Mouse (Mus musculus) liver, embryonic 16.5 days (tissue): Measurements from ENCODE around the gene Sf3b3. TPM values are rescaled to one million over a fixed set of nuclear protein-coding genes. Genes with fewer than 3 reads are reported as not detected.
"Not testable (repeated sequence)": the region's sequence is repeated elsewhere in the genome, so short reads cannot be mapped to it uniquely, and the experiment has no call there.

ENCODE experiments used
- ATAC-seq: fragments of 200-750 bp; cut with Nextera tagmentation; 2 replicates; pipeline ENCODE4 v1.8.0; 2017; ENCODE audit warnings: low read depth, mild to moderate bottlenecking, moderate number of reproducible peaks, moderate library complexity
- H3K27ac ChIP-seq: fragments of 300-500 bp; sonication (generic); 2 replicates; pipeline ENCODE4 v1.5.1; 2014; ENCODE audit warnings: mild to moderate bottlenecking, low read length
- H3K27me3 ChIP-seq: fragments of 300-500 bp; sonication (generic); 2 replicates; pipeline ENCODE4 v1.6.1; 2014; ENCODE audit warnings: low read depth, low read length, mixed read lengths; ENCODE audit not compliant: control insufficient read depth, insufficient read depth
- H3K36me3 ChIP-seq: fragments of 300-500 bp; sonication (generic); 2 replicates; pipeline ENCODE4 v1.6.1; 2014; ENCODE audit warnings: mild to moderate bottlenecking; ENCODE audit not compliant: control insufficient read depth, insufficient read depth
- H3K4me1 ChIP-seq: fragments of 300-500 bp; sonication (generic); 2 replicates; pipeline ENCODE4 v1.6.1; 2014; ENCODE audit warnings: low read depth, low read length, mixed read lengths; ENCODE audit not compliant: control insufficient read depth
- H3K4me2 ChIP-seq: fragments of 300-500 bp; sonication (generic); 2 replicates; pipeline ENCODE4 v1.6.1; 2014; ENCODE audit warnings: low read depth, low read length, mixed read lengths
- H3K4me3 ChIP-seq: fragments of 300-500 bp; sonication (generic); 2 replicates; pipeline ENCODE4 v1.5.1; 2014; ENCODE audit warnings: low read depth, mild to moderate bottlenecking, low read length
- H3K9ac ChIP-seq: fragments of 300-500 bp; sonication (generic); 2 replicates; pipeline ENCODE4 v1.6.1; 2014; ENCODE audit warnings: low read depth, low read length
- H3K9me3 ChIP-seq: fragments of 300-500 bp; sonication (generic); replicated peaks from 2 replicates; pipeline ENCODE4 v1.6.1; 2016; ENCODE audit warnings: low read length; ENCODE audit not compliant: control insufficient read depth
- WGBS: fragments of 180-500 bp; shearing (Covaris S2); extraction: QIAGEN DNeasy Blood & Tissue Kit; methylation state at CpG from one replicate; pipeline ENCODE4 v1.1.7; 2014; ENCODE audit not compliant: insufficient replicate concordance; 5-methylcytosine and 5-hydroxymethylcytosine counted together
- polyA plus RNA-seq: library from polyadenylated mRNA; unstranded; fragments of >200 nt; fragmentation: Nextera tagmentation; extraction: Ambion mirVana; gene quantifications from 2 replicates; pipeline ENCODE4 v1.2.1, GENCODE M21; 2015

Sf3b3 gene
- polyA plus RNA-seq, 1 experiment from 2014 or later: 56.5 TPM

GRCm38 (mm10) chr8:110791164-110791563 lies 55.4 kb downstream of the Sf3b3 start:
- no peaks in the 10 kb centered on the region for H3K36me3 ChIP-seq
- no peak overlapping the region for H3K4me3 ChIP-seq
- no peak overlapping the region for H3K4me2 ChIP-seq
- H3K9ac ChIP-seq: no peak overlapping the region
- no peak for ATAC-seq
- WGBS: 59% methylated on average over 10 of the region's 10 CpGs
- H3K27ac ChIP-seq: no peak overlapping the region
- no peaks in the 10 kb centered on the region for H3K27me3 ChIP-seq
- H3K9me3 ChIP-seq: no peaks in the 10 kb centered on the region
- no peaks in the 10 kb centered on the region for H3K4me1 ChIP-seq

GRCm38 (mm10) chr8:110790270-110790669 lies 56.3 kb downstream of the Sf3b3 start:
- Histone ChIP-seq H3K27me3 (no peaks in the 10 kb centered on the region), H3K9ac (no peak overlapping the region), H3K4me2 (no peak overlapping the region), H3K27ac (no peak overlapping the region), H3K9me3 (no peaks in the 10 kb centered on the region), H3K36me3 (no peaks in the 10 kb centered on the region), H3K4me3 (no peak overlapping the region), H3K4me1 (no peaks in the 10 kb centered on the region)
- WGBS: 28% methylated on average over 6 of the region's 6 CpGs
- no peak for ATAC-seq

DNA sequence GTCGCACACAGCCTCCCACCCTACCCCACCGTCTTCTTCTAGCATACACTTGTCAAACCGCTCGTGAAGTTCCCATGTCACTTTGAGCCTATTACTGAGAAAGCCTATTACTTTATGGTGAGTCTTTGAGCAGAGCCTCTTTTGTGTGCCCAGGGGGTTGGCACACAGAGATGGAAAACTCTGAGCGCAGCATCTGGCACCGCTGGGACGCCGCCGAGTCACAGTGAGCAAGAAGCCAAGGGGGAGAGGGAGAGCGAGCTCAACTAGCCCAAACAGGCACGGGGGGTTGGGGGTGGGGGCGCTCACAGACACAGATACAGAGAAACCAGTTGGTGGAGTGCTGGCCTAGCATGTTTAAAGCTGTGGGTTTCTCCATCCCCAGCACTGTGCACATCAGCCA lies 57.0 kb downstream of the Sf3b3 start:
- Histone ChIP-seq H3K4me2 (no peak overlapping the region), H3K27me3 (no peaks in the 10 kb centered on the region), H3K4me1 (no peaks in the 10 kb centered on the region), H3K27ac (no peak overlapping the region), H3K9me3 (no peaks in the 10 kb centered on the region), H3K9ac (no peak overlapping the region), H3K36me3 (no peaks in the 10 kb centered on the region), H3K4me3 (no peak overlapping the region)
- ATAC-seq: no peak
- WGBS: 51% methylated on average over 12 of the region's 12 CpGs

GRCm38 (mm10) chr8:110788981-110789380 lies 57.6 kb downstream of the Sf3b3 start:
- H3K4me1 ChIP-seq: no peaks in the 10 kb centered on the region
- H3K4me2 ChIP-seq: no peak overlapping the region
- no peak for ATAC-seq
- H3K36me3 ChIP-seq: no peaks in the 10 kb centered on the region
- no peaks in the 10 kb centered on the region for H3K27me3 ChIP-seq
- 51% methylated on average over 12 of the region's 12 CpGs for WGBS
- H3K27ac ChIP-seq: no peak overlapping the region
- H3K9me3 ChIP-seq: no peaks in the 10 kb centered on the region
- H3K9ac ChIP-seq: no peak overlapping the region
- H3K4me3 ChIP-seq: no peak overlapping the region

DNA sequence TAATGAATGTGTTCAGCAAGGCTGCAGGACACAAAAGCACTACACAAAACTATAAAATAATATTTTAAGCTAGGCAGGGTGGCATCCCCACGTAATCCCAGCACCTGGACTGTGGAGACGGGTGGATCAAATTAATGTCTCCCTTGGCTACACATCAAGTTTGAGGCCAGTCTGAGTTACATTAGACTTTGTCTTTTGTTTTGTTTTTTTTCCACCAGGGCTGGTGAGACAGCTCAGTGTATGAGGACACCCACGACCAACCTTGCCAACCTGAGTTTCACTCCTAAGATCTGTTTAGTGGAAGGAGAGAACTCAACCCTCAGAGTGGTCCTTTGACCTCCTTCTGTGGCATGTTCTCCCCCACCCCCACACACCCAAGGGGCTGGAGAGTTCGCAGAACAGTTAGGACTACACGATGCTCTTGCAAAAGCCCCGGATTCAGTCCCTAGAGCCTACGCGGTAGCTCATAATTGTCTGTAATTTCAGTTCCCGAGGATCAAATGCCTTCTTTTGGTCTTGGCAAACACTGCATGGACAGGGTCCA lies 59.1 kb downstream of the Sf3b3 start:
- WGBS: 72% methylated on average over 9 of the region's 9 CpGs
- no peaks in the 10 kb centered on the region for H3K36me3 ChIP-seq
- no peak overlapping the region for H3K4me2 ChIP-seq
- no peak overlapping the region for H3K4me3 ChIP-seq
- H3K4me1 ChIP-seq: no peaks in the 10 kb centered on the region
- H3K9me3 ChIP-seq: no peaks in the 10 kb centered on the region
- no peaks in the 10 kb centered on the region for H3K27me3 ChIP-seq
- H3K9ac ChIP-seq: no peak overlapping the region
- no peak for ATAC-seq
- H3K27ac ChIP-seq: no peak overlapping the region

GRCm38 (mm10) chr8:110786934-110787333 lies 59.7 kb downstream of the Sf3b3 start:
- no peak overlapping the region for H3K27ac ChIP-seq
- 55% methylated on average over 8 of the region's 8 CpGs for WGBS
- ATAC-seq: no peak
- H3K9ac ChIP-seq: no peak overlapping the region
- no peaks in the 10 kb centered on the region for H3K4me1 ChIP-seq
- no peaks in the 10 kb centered on the region for H3K27me3 ChIP-seq
- H3K4me2 ChIP-seq: no peak overlapping the region
- no peak overlapping the region for H3K4me3 ChIP-seq
- no peaks in the 10 kb centered on the region for H3K36me3 ChIP-seq
- H3K9me3 ChIP-seq: no peaks in the 10 kb centered on the region

- H3K27ac ChIP-seq, H3K27me3 ChIP-seq, ATAC-seq, H3K9me3 ChIP-seq, H3K4me1 ChIP-seq, H3K9ac ChIP-seq, H3K36me3 ChIP-seq, H3K4me3 ChIP-seq, H3K4me2 ChIP-seq: not testable (repeated sequence)
- 60% methylated on average over 7 of the region's 7 CpGs for WGBS
Measured at GRCm38 (mm10) chr8:110786501-110786900, 60.1 kb downstream of the Sf3b3 start.

DNA sequence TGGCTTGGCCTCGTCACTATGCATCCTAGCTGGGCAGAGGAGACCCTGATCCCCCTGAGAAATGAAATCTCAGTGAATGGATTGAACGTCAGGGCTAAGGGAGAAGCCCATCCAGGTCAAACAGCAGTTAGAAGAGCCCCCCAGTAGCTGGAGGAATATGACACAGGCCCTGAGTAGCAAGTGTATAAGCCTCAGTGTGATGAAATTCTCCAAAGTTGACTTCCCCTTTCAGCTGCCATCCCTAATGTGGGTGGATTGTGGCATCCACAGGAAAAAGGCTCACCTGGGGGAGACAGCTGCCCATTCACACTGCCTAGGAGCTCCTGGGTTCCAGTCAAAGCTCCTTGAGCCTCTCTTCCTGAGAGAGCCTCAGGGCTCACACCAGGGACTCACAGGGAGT lies 61.2 kb downstream of the Sf3b3 start:
- no peaks in the 10 kb centered on the region for H3K4me1 ChIP-seq

DNA sequence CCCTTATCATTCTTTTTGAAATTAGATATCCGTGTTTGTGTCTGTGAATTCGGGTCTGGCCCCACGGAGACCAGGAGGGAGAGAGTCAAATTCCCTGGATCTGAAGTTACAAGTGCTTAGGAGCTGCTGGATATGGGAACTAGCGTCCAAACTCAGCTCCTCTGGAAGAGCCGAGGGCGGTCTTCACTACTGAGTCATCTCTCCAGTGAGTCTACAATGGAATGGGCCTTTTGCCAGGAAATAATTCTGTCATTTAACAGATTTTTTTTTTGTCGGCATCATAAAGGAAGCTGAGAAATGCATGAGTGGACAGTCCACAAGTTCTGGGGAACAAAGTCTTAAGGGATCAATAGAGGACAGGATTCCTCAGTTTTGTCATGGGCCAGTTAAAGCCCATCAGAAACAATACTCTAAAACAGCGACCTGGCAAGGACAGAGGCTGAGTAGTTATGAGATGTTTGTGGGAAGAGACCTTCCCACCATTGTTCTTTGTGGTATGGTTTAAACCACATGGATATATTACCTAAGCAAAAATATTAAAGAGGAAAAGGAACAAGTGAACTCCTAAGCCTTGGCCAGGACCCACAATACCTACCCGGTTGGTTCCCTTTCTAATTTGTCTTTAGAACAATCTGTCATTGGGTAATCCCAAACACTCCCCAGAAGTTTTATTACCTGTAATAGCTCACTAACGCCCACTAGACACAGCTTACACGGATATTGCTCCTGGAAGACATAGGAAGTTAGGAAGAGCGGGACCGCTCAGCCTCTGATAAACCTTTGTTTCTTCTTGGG lies 66.5 kb downstream of the Sf3b3 start:
- no peaks in the 10 kb centered on the region for H3K27me3 ChIP-seq
- ATAC-seq: no peak
- no peak overlapping the region for H3K27ac ChIP-seq
- no peaks in the 10 kb centered on the region for H3K9me3 ChIP-seq
- no peaks in the 10 kb centered on the region for H3K4me1 ChIP-seq
- no peak overlapping the region for H3K4me3 ChIP-seq
- H3K4me2 ChIP-seq: no peak overlapping the region
- 62% methylated on average over 13 of the region's 13 CpGs for WGBS
- no peaks in the 10 kb centered on the region for H3K36me3 ChIP-seq
- H3K9ac ChIP-seq: no peak overlapping the region

More for the DNA sequence above, 61.2 kb downstream of the Sf3b3 start:
- ATAC-seq: no peak
- no peaks in the 10 kb centered on the region for H3K9me3 ChIP-seq
- 54% methylated on average over 2 of the region's 2 CpGs for WGBS
- no peak overlapping the region for H3K4me2 ChIP-seq
- no peak overlapping the region for H3K9ac ChIP-seq
- H3K36me3 ChIP-seq: no peaks in the 10 kb centered on the region
- no peak overlapping the region for H3K27ac ChIP-seq
- no peaks in the 10 kb centered on the region for H3K27me3 ChIP-seq
- no peak overlapping the region for H3K4me3 ChIP-seq
